Mouse (Mus musculus) midbrain, embryonic 16.5 days (tissue): ENCODE data around the gene Smarca4. TPM values are rescaled to one million over a fixed set of nuclear protein-coding genes. Genes with fewer than 3 reads are reported as not detected.
"Not testable (repeated sequence)": the region's sequence is repeated elsewhere in the genome, so short reads cannot be mapped to it uniquely, and the experiment has no call there.

Source experiments
- ATAC-seq: fragments of 200-750 bp; cut with Nextera tagmentation; 2 replicates; pipeline ENCODE4 v1.8.0; 2017; ENCODE audit warnings: moderate TSS enrichment
- H3K27ac ChIP-seq: fragments of 300-500 bp; sonication (generic); 2 replicates; pipeline ENCODE4 v1.5.1; 2014; ENCODE audit warnings: mild to moderate bottlenecking, low read length, mixed read lengths
- H3K27me3 ChIP-seq: fragments of 300-500 bp; sonication (generic); 2 replicates; pipeline ENCODE4 v1.6.1; 2014; ENCODE audit warnings: low read depth, low read length, mixed read lengths; ENCODE audit not compliant: control insufficient read depth, insufficient read depth
- H3K36me3 ChIP-seq: fragments of 300-500 bp; sonication (generic); 2 replicates; pipeline ENCODE4 v1.6.1; 2014; ENCODE audit warnings: mild to moderate bottlenecking, low read length, moderate library complexity, mixed read lengths; ENCODE audit not compliant: control insufficient read depth, insufficient read depth
- H3K4me1 ChIP-seq: fragments of 300-500 bp; sonication (generic); 2 replicates; pipeline ENCODE4 v1.6.1; 2014; ENCODE audit warnings: mild to moderate bottlenecking, low read length, mixed read lengths; ENCODE audit not compliant: control insufficient read depth, insufficient read depth
- H3K4me2 ChIP-seq: fragments of 300-500 bp; sonication (generic); 2 replicates; pipeline ENCODE4 v1.6.1; 2014; ENCODE audit warnings: mild to moderate bottlenecking, low read length, mixed read lengths
- H3K4me3 ChIP-seq: fragments of 300-500 bp; sonication (generic); 2 replicates; pipeline ENCODE4 v1.5.1; 2014; ENCODE audit warnings: low read depth, mild to moderate bottlenecking, low read length, moderate library complexity, mixed read lengths
- H3K9ac ChIP-seq: fragments of 300-500 bp; sonication (generic); 2 replicates; pipeline ENCODE4 v1.6.1; 2014; ENCODE audit warnings: low read depth, low read length, mixed read lengths
- H3K9me3 ChIP-seq: fragments of 300-500 bp; sonication (generic); replicated peaks from 2 replicates; pipeline ENCODE4 v1.6.1; 2014; ENCODE audit warnings: mild to moderate bottlenecking, low read length, mixed read lengths; ENCODE audit not compliant: control insufficient read depth, poor library complexity, severe bottlenecking
- WGBS: fragments of 180-500 bp; shearing (Covaris S2); extraction: QIAGEN DNeasy Blood & Tissue Kit; methylation state at CpG from one replicate; pipeline ENCODE4 v1.1.7; 2014; 5-methylcytosine and 5-hydroxymethylcytosine counted together
- polyA plus RNA-seq: library from polyadenylated mRNA; unstranded; fragments of >200 nt; fragmentation: Nextera tagmentation; extraction: Ambion mirVana; gene quantifications from 2 replicates; pipeline ENCODE4 v1.2.1, GENCODE M21; 2015

Gene Smarca4
- polyA plus RNA-seq, 1 experiment from 2014 or later: 129 TPM

DNA sequence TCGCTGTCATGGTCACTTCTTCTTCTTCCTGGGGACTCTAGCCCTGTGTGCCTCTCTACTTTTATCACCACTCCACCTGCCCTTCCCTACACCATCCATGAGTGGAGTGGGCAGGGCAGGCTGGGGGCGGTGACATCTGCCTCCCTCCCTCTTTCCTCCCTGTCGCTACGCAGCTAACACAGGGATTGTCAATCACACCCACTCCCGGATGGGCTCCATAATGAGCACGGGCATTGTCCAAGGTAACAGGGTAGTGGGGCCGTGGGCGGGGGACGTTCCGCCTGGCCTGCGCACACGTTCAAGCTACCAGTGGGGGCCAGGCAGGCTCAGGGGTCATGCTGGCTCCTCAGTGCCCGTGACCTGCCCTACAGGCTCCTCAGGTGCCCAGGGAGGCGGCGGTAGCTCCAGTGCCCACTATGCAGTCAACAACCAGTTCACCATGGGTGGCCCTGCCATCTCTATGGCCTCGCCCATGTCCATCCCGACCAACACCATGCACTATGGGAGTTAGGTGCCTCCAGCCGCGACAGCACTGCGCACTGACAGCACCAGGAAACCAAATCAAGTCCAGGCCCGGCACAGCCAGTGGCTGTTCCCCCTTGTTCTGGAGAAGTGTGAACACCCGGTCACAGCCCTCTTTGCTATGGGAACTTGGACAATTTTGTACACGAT, 28.2 kb upstream of the Smarca4 start:
- ATAC-seq: no peak
- Histone ChIP-seq H3K9ac (no peak overlapping the region), H3K27ac (no peak overlapping the region), H3K27me3 (no peaks in the 10 kb centered on the region), H3K36me3 (peaks cover 42% of the 10 kb centered on the region), H3K4me2 (no peak overlapping the region), H3K4me3 (no peak overlapping the region), H3K4me1 (peaks cover 10% of the 10 kb centered on the region), H3K9me3 (no peaks in the 10 kb centered on the region)
- WGBS: 87% methylated on average over 23 of the region's 23 CpGs

DNA sequence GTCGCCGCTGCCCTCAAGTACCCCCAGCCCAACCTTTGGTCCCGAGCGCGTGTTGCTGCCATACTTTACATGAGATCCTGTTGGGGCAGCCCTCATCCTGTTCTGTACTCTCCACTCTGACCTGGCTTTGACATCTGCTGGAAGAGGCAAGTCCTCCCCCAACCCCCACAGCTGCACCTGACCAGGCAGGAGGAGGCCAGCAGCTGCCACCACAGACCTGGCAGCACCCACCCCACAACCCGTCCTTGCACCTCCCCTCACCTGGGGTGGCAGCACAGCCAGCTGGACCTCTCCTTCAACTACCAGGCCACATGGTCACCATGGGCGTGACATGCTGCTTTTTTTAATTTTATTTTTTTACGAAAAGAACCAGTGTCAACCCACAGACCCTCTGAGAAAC, 27.6 kb upstream of the Smarca4 start:
- peaks cover 39% of the 10 kb centered on the region for H3K36me3 ChIP-seq

DNA sequence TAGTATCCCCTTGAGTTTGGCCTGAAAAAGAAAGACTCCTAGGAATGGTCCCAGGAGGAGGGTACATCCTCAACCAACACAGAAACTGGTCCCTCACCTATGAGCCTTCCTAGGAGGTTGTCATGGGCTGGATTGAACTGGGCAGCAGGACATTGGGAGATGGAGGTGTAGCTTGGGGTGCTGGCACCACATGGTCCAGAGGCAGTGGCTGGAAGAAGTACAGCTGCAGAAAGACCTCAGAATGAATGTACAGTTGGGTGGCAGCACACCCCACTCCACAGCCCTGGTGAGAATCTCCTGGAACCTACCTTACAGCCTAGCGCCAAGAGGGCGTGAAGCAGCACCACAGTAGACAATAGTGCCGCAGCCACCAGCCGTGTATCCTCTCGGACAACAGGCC, 26.4 kb upstream of the Smarca4 start:
- H3K4me3 ChIP-seq: no peak overlapping the region
- H3K36me3 ChIP-seq: peaks cover 34% of the 10 kb centered on the region
- no peak overlapping the region for H3K9ac ChIP-seq
- WGBS: 92% methylated on average over 5 of the region's 5 CpGs
- no peak overlapping the region for H3K27ac ChIP-seq
- H3K4me2 ChIP-seq: no peak overlapping the region
- peaks cover 21% of the 10 kb centered on the region for H3K4me1 ChIP-seq
- no peaks in the 10 kb centered on the region for H3K27me3 ChIP-seq
- ATAC-seq: no peak
- H3K9me3 ChIP-seq: no peaks in the 10 kb centered on the region

More for the DNA sequence above, 27.6 kb upstream of the Smarca4 start:
- Histone ChIP-seq H3K27ac (no peak overlapping the region), H3K4me2 (no peak overlapping the region), H3K4me1 (peaks cover 10% of the 10 kb centered on the region), H3K27me3 (no peaks in the 10 kb centered on the region), H3K9me3 (no peaks in the 10 kb centered on the region), H3K4me3 (no peak overlapping the region), H3K9ac (no peak overlapping the region)
- ATAC-seq: no peak
- 89% methylated on average over 8 of the region's 8 CpGs for WGBS

GRCm38 (mm10) chr9:21591127-21591830, 24.7 kb upstream of the Smarca4 start:
- Histone ChIP-seq H3K9me3 (no peaks in the 10 kb centered on the region), H3K4me2 (peak overlapping the region; percentile 95), H3K27me3 (no peaks in the 10 kb centered on the region), H3K4me1 (peaks cover 28% of the 10 kb centered on the region), H3K4me3 (no peak overlapping the region), H3K27ac (no peak overlapping the region), H3K9ac (no peak overlapping the region), H3K36me3 (peaks cover 36% of the 10 kb centered on the region)
- 84% methylated on average over 6 of the region's 6 CpGs for WGBS
- ATAC-seq: no peak

- Histone ChIP-seq H3K9me3 (no peaks in the 10 kb centered on the region), H3K4me2 (peak overlapping the region; percentile 95), H3K4me1 (peaks cover 28% of the 10 kb centered on the region), H3K27me3 (no peaks in the 10 kb centered on the region), H3K4me3 (peak overlapping the region; percentile 98), H3K36me3 (peaks cover 29% of the 10 kb centered on the region), H3K27ac (peak overlapping the region; percentile 82), H3K9ac (peak overlapping the region; percentile 66)
- WGBS: 22% methylated on average over 17 of the region's 17 CpGs
- ATAC-seq: peak; percentile 83
Measured at GRCm38 (mm10) chr9:21591831-21592702, 23.9 kb upstream of the Smarca4 start.

- WGBS: 0% methylated on average over 30 of the region's 30 CpGs
- peaks cover 28% of the 10 kb centered on the region for H3K4me1 ChIP-seq
- H3K4me3 ChIP-seq: peak within 1 kb of the TSS; percentile 98
- peak within 1 kb of the TSS; percentile 86 for H3K27ac ChIP-seq
- no peaks in the 10 kb centered on the region for H3K27me3 ChIP-seq
- no peaks in the 10 kb centered on the region for H3K9me3 ChIP-seq
- peak within 1 kb of the TSS; percentile 95 for H3K4me2 ChIP-seq
- peak; percentile 93 for ATAC-seq
- H3K9ac ChIP-seq: peak within 1 kb of the TSS; percentile 87
- H3K36me3 ChIP-seq: peaks cover 24% of the 10 kb centered on the region
Measured at GRCm38 (mm10) chr9:21592703-21593121, 23.3 kb upstream of the Smarca4 start, which contains the start of the genes Timm29 and Yipf2. TSS of gene Timm29 (plus strand) at chr9:21592722. TSS of gene Yipf2 (minus strand) at chr9:21592828.

GRCm38 (mm10) chr9:21593122-21593721, 22.7 kb upstream of the Smarca4 start:
- no peaks in the 10 kb centered on the region for H3K27me3 ChIP-seq
- WGBS: 2% methylated on average over 54 of the region's 69 CpGs
- H3K4me2 ChIP-seq: peak overlapping the region; percentile 95
- peak overlapping the region; percentile 87 for H3K9ac ChIP-seq
- H3K27ac ChIP-seq: peak overlapping the region; percentile 86
- H3K4me3 ChIP-seq: peak overlapping the region; percentile 98
- H3K36me3 ChIP-seq: peaks cover 20% of the 10 kb centered on the region
- H3K9me3 ChIP-seq: no peaks in the 10 kb centered on the region
- H3K4me1 ChIP-seq: peaks cover 28% of the 10 kb centered on the region
- peak; percentile 63 for ATAC-seq

- WGBS: 90% methylated on average over 8 of the region's 8 CpGs
- not testable (repeated sequence) for H3K9ac ChIP-seq
Measured at GRCm38 (mm10) chr9:21594350-21594749, 21.6 kb upstream of the Smarca4 start.

More at GRCm38 (mm10) chr9:21594350-21594749, 21.6 kb upstream of the Smarca4 start:
- Histone ChIP-seq H3K36me3 (peaks cover 11% of the 10 kb centered on the region), H3K4me2 (peak overlapping the region; percentile 95), H3K4me1 (peaks cover 28% of the 10 kb centered on the region), H3K4me3 (peak overlapping the region; percentile 98; the same call in 1 of the 2 replicates)
- not testable (repeated sequence) for H3K9me3 ChIP-seq, H3K27me3 ChIP-seq, H3K27ac ChIP-seq, ATAC-seq
